In genomic region chr7:81829379-81829894, GRCm38 (mm10) we compare ENCODE assay signal across 8 mouse cellular contexts. TPM values are rescaled to one million over a fixed set of nuclear protein-coding genes. Genes with fewer than 3 reads are reported as not detected.
A peak's percentile ranks its signal among the peaks of the same experiment; 100 is the strongest.
DNase-seq lines count a peak whose midpoint lies in the region; ATAC-seq and TF ChIP-seq lines count a peak whose summit lies in the region.

TSS of gene Btbd1 (minus strand) at chr7:81829431.

- H3K36me3 ChIP-seq in forebrain, embryonic 11.5 days (ENCODE audit: control insufficient read depth, insufficient read depth, low read length), result no peaks in the 10 kb centered on the region
- H3K36me3 ChIP-seq in heart, embryonic 15.5 days, result no peaks in the 10 kb centered on the region
- H3K36me3 ChIP-seq in liver, embryonic 15.5 days (replicated peaks), result no peaks in the 10 kb centered on the region
- H3K36me3 ChIP-seq in neural tube, embryonic 11.5 days (ENCODE audit: control insufficient read depth, insufficient read depth, low read length), result no peaks in the 10 kb centered on the region
- H3K36me3 ChIP-seq in stomach, postnatal 0 days (ENCODE audit: control insufficient read depth, insufficient read depth, low read length), result no peaks in the 10 kb centered on the region

- under 1% methylated on average over 24 of the region's 58 CpGs for WGBS in forebrain, embryonic 11.5 days
- WGBS in heart, embryonic 15.5 days, result 2% methylated on average over 56 of the region's 58 CpGs
- under 1% methylated on average over 58 of the region's 58 CpGs for WGBS in liver, embryonic 15.5 days (ENCODE audit: insufficient replicate concordance)
- WGBS in neural tube, embryonic 11.5 days, result 0% methylated on average over 16 of the region's 58 CpGs
- WGBS in stomach, postnatal 0 days, result under 1% methylated on average over 39 of the region's 58 CpGs

- DNase-seq in CD4-positive helper T cell, adult 2 months (ENCODE audit: low read depth, low spot score), result peak; percentile 87
- DNase-seq in brain, adult 2 months (ENCODE audit: low read depth, low spot score), result peak; percentile 91
- peak; percentile 90 for DNase-seq in forebrain, embryonic 11.5 days (ENCODE audit: low spot score)
- DNase-seq in kidney, postnatal 25 days, result peak; percentile 84 to 94
- peak; percentile 92 for DNase-seq in neural tube, embryonic 11.5 days (ENCODE audit: low spot score)
- peak; percentile 87 for DNase-seq in stomach, postnatal 0 days (ENCODE audit: low spot score)

- no peak for TF ChIP-seq EP300 in stomach, postnatal 0 days (optimal IDR thresholded peaks at IDR 0.05)

- no peaks in the 10 kb centered on the region for H3K27me3 ChIP-seq in forebrain, embryonic 11.5 days (ENCODE audit: control insufficient read depth, insufficient read depth, low read length)
- H3K27me3 ChIP-seq in heart, embryonic 15.5 days, result no peaks in the 10 kb centered on the region
- H3K27me3 ChIP-seq in liver, embryonic 15.5 days, result no peaks in the 10 kb centered on the region
- no peaks in the 10 kb centered on the region for H3K27me3 ChIP-seq in neural tube, embryonic 11.5 days (ENCODE audit: control insufficient read depth, insufficient read depth, low read length)
- H3K27me3 ChIP-seq in stomach, postnatal 0 days (ENCODE audit: control insufficient read depth, insufficient read depth, low read length), result no peaks in the 10 kb centered on the region

- peak within 1 kb of the TSS; percentile 53 for H3K4me2 ChIP-seq in forebrain, embryonic 11.5 days (ENCODE audit: low read depth, low read length, severe bottlenecking)
- H3K4me2 ChIP-seq in heart, embryonic 15.5 days, result peak within 1 kb of the TSS; percentile 81
- peak within 1 kb of the TSS; percentile 95 for H3K4me2 ChIP-seq in liver, embryonic 15.5 days
- H3K4me2 ChIP-seq in neural tube, embryonic 11.5 days (ENCODE audit: low read depth), result peak within 1 kb of the TSS; percentile 79
- H3K4me2 ChIP-seq in stomach, postnatal 0 days (replicated peaks; ENCODE audit: low read depth), result peak within 1 kb of the TSS; percentile 71

- peak within 1 kb of the TSS; percentile 80 for H3K27ac ChIP-seq in forebrain, embryonic 11.5 days (ENCODE audit: low read depth, low read length)
- peak within 1 kb of the TSS; percentile 98 for H3K27ac ChIP-seq in heart, embryonic 15.5 days
- H3K27ac ChIP-seq in liver, embryonic 15.5 days (replicated peaks), result peak within 1 kb of the TSS; percentile 91
- H3K27ac ChIP-seq in neural tube, embryonic 11.5 days (ENCODE audit: low read depth, low read length), result peak within 1 kb of the TSS; percentile 91
- peak within 1 kb of the TSS; percentile 94 for H3K27ac ChIP-seq in stomach, postnatal 0 days (replicated peaks)

- H3K4me1 ChIP-seq in forebrain, embryonic 11.5 days (replicated peaks; ENCODE audit: control insufficient read depth, insufficient read depth, low read length), result peaks cover 3% of the 10 kb centered on the region; the same call in 1 of the 2 replicates
- H3K4me1 ChIP-seq in heart, embryonic 15.5 days (replicated peaks), result peaks cover 37% of the 10 kb centered on the region
- H3K4me1 ChIP-seq in liver, embryonic 15.5 days (replicated peaks), result peaks cover 39% of the 10 kb centered on the region
- H3K4me1 ChIP-seq in neural tube, embryonic 11.5 days (ENCODE audit: control insufficient read depth, insufficient read depth, low read length), result peaks cover 18% of the 10 kb centered on the region
- peaks cover 6% of the 10 kb centered on the region for H3K4me1 ChIP-seq in stomach, postnatal 0 days (replicated peaks; ENCODE audit: control insufficient read depth, insufficient read depth)

- peak; percentile 90 for ATAC-seq in forebrain, embryonic 11.5 days (replicated peaks; ENCODE audit: low FRiP score)
- peak; percentile 91 for ATAC-seq in heart, embryonic 15.5 days (replicated peaks; ENCODE audit: insufficient number of reproducible peaks, insufficient read depth, low FRiP score, low read depth)
- ATAC-seq in liver, embryonic 15.5 days (ENCODE audit: insufficient read depth), result peak; percentile 93
- ATAC-seq in neural tube, embryonic 11.5 days (ENCODE audit: insufficient read depth, low FRiP score, low TSS enrichment), result peak; percentile 85
- ATAC-seq in stomach, postnatal 0 days (ENCODE audit: low FRiP score, low TSS enrichment), result peak; percentile 94

- peak; percentile 5; the same call in 1 of the 2 replicates for TF ChIP-seq CTCF in stomach, postnatal 0 days (IDR thresholded peaks at IDR 0.05; ENCODE audit: low read depth)

- peak within 1 kb of the TSS; percentile 79 for H3K4me3 ChIP-seq in forebrain, embryonic 11.5 days (ENCODE audit: low read depth, low read length)
- H3K4me3 ChIP-seq in heart, embryonic 15.5 days, result peak within 1 kb of the TSS; percentile 87
- H3K4me3 ChIP-seq in liver, embryonic 15.5 days (replicated peaks), result peak within 1 kb of the TSS; percentile 92
- peak within 1 kb of the TSS; percentile 80 for H3K4me3 ChIP-seq in neural tube, embryonic 11.5 days (ENCODE audit: low read depth, low read length)
- peak within 1 kb of the TSS; percentile 83 for H3K4me3 ChIP-seq in stomach, postnatal 0 days (ENCODE audit: low read depth, low read length)

- peak within 1 kb of the TSS; percentile 85 for H3K9ac ChIP-seq in forebrain, embryonic 11.5 days (ENCODE audit: low read length)
- peak within 1 kb of the TSS; percentile 96 for H3K9ac ChIP-seq in heart, embryonic 15.5 days
- H3K9ac ChIP-seq in liver, embryonic 15.5 days, result peak within 1 kb of the TSS; percentile 74
- H3K9ac ChIP-seq in neural tube, embryonic 11.5 days (ENCODE audit: low read length), result peak within 1 kb of the TSS; percentile 88
- H3K9ac ChIP-seq in stomach, postnatal 0 days (ENCODE audit: low read length), result peak within 1 kb of the TSS; percentile 84

- no peaks in the 10 kb centered on the region for H3K9me3 ChIP-seq in forebrain, embryonic 11.5 days (ENCODE audit: control insufficient read depth, low read length)
- no peaks in the 10 kb centered on the region for H3K9me3 ChIP-seq in heart, embryonic 15.5 days (replicated peaks)
- no peaks in the 10 kb centered on the region for H3K9me3 ChIP-seq in liver, embryonic 15.5 days (replicated peaks)
- H3K9me3 ChIP-seq in neural tube, embryonic 11.5 days (ENCODE audit: control insufficient read depth, low read length), result no peaks in the 10 kb centered on the region
- H3K9me3 ChIP-seq in stomach, postnatal 0 days (ENCODE audit: control insufficient read depth, low read length), result no peaks in the 10 kb centered on the region

RNA-seq across cellular contexts. Expression of gene Btbd1, which starts in this region (rescaled TPM):
- 97.6 and 102 TPM in 2 replicates for polyA plus RNA-seq in forebrain, embryonic 11.5 days (2014; fragmentation: Nextera tagmentation; extraction: Ambion mirVana)
- 83.1 and 85.4 TPM in 2 replicates for polyA plus RNA-seq in heart, embryonic 15.5 days (2015; fragmentation: Nextera tagmentation; extraction: Ambion mirVana)
- polyA plus RNA-seq in liver, embryonic 15.5 days (2015; fragmentation: Nextera tagmentation; extraction: Ambion mirVana), result 18.1 and 18.2 TPM in 2 replicates
- 94.1 and 100 TPM in 2 replicates for polyA plus RNA-seq in neural tube, embryonic 11.5 days (2014; fragmentation: Nextera tagmentation; extraction: Ambion mirVana)
- polyA plus RNA-seq in stomach, postnatal 0 days (2015; fragmentation: Nextera tagmentation; extraction: Ambion mirVana), result 37.9 and 40.6 TPM in 2 replicates

Comparison
In these comparisons a context has a peak if more than half of its experiments do, and no peak if none do; other contexts are left out.
1. Peak in every context shown above with its lines: DNase-seq, ATAC-seq, H3K4me3 ChIP-seq and H3K27ac ChIP-seq.